Mouse (Mus musculus): ENCODE results near the gene Nutf2.
"Not testable (repeated sequence)": the region's sequence is repeated elsewhere in the genome, so short reads cannot be mapped to it uniquely, and the experiment has no call there.

The Nutf2 gene

DNA sequence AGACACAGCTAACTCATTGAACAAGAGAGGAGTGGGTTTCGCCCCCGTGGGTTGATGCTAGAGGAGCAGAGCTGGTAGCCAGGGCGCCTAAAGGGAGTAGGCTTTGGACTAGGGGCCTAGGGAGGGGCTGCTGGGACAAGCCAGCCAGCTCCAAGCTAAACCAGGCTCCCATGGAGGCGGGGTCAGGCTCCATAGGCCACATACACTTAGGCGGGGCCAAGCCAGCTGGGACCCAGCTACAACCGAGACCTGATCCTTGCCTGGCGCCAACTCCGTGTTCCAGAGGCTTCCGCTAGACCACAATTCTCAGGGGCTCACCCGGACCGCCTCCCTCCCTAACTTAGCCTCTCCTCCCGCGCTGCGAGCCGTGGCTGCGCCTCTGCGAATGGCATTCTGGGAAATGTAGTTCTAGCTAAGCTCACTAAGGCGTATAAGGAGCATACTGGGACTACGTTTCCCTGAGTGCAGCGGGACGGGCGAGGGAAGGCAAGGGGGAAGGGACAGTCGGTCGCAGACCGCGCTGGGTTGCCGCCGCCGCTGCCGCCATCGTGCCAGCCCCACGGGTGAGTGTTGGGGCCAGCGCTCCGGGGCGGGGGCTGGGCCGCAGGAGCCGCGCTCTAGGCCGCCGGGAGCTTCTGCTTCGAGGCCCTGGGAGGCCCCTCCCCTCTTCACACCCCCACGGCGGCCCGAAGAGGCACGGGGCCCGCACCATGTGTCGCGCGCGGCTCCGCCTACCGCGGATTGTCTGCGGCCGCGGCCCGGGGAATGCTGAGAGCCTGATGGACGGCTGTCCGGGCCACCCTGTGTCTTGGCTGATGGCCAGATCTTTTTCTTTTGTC, at the start of gene Nutf2:
Gene Nutf2, plus strand, starts transcription at position 438 of the 839 bp plus-strand sequence.
- peak; percentile 89 for DNase-seq (ENCODE audit: low spot score)

DNA sequence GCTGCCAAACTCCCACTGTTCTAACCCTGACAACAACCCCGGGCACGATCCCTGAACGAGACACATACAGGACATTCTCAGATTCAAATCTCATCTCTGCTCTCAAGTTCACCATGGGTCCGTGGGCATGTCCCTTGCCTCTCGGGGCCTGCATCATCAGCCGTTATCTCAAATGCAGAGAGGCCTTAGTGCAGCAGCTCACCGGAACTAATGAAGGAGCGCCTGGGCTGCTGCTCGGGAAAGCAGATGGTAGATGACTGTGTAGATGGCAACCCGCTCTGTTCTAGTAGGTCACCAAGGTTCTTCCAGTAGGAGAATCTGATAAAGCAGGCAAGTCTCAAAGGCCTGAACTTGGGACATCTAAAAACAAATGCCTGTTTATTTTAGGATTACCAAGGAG, 49.3 kb upstream of the Nutf2 start:
- DNase-seq (ENCODE audit: low spot score) = no peak

DNA sequence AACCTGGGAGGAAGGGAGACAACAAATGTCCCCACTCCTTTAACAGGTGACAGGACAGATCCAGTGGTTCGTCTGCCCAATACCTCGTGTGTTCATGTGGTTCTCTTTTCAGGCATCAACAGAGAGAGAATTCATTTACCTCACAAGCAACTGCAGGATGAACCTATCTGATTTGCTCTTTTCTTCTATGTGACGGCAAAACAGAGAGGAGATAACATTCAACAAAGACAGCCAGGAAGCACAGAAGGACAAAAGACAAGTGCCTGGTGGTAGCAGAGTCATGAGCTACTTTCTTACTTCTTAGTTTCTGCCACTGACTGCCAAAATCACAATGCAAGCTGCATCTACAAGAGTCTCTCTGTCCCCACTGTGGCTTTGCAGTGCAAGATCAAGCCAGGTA, 48.8 kb upstream of the Nutf2 start:
- no peak for DNase-seq (ENCODE audit: low spot score)

DNA sequence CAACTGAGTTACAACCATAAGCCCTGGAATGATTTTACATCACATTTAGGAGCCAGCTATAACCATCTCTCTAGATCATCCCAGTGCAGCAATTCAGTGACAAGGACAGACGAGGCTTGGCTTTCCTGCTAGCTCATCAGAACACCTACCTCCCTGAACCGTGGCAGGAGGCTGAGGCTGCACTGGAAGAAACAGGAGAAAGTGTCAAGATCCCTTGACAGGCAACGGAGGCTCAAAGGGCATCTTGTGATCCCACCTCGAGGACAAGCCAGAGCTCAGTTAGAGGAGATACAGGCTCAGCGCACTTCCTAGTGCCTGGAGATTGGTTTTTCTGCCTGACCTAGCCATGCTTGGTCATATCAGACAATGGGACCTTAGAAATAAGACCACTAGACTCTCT, 47.9 kb upstream of the Nutf2 start:
- no peak for DNase-seq (ENCODE audit: low spot score)

DNA sequence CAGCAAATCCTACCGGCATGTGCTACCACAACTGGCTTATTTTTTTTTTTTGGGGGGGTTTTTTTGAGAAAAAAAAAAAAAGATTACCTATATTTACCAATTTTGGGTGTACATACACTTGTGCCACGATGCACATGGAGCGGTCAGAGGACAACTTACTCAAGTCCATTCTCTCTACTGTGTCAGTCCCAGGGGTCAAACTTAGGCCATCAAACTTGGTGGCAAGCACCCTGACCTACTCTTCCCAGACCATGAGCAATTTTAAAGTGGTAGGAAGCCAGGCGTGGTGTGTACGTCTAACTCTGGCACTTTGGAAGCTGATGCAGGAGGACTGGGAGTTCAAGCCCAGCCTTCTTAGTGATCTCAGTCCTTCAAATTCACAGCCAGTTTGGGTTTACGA, 47.1 kb upstream of the Nutf2 start:
- DNase-seq (ENCODE audit: low spot score) = no peak

DNA sequence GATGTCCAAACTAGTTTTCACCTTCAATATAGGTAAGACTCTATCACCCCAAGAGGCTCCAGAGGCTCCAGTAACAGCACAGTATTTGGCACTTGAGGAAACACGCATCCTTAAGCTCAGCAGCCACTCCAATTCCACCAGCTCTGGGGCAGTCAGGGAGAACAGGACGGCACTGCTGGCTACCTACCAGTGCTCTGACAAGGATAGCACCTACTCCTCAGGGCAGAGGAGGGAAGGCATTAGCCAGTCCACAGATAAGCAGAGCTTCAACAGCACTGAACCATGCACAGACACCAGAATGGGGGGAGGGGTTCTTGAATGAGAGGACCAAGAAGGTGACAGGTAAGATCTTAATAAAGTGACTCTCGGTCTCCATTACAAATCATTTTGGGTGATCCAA, 40.7 kb upstream of the Nutf2 start:
- no peak for DNase-seq (ENCODE audit: low spot score)

DNA sequence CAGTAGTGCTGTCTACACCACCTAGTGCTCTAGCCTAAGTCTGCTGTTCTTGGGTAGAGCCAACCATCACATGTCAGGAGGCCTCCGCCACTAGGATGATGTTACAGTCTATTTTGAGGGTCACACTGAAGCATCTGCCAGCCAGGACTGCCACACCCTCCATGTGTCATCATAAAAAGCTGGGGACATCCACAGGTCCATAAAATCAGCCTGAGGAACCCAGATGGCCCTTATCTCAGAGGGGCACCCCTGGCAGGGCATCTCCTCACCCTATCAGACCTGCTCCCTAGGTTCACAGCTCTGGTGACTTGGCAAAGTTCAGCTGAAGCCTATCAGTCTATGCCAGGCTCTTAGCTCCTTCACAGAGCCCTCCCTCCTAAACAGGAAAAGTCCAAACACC, 39.5 kb upstream of the Nutf2 start:
- DNase-seq (ENCODE audit: low spot score) = no peak

DNA sequence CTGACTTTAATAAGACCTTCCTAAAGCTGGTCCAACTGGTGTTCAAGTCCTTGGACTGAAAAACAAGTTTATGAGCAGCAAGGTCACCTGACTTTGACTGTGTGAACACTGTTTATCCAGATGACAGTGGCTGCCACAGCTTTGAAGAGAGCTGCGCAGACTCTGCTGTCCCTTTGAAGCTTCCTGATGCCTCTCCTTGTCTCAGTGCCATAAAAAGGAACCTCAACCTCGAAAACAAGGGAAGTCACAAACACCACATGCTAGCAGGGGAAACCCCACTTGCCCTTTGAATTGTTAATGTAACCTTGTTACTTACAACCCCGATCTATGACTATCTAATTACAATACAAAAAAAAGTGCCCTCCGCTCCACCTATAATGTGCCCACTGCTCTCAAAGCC, 34.9 kb upstream of the Nutf2 start:
- DNase-seq (ENCODE audit: low spot score) = no peak

DNA sequence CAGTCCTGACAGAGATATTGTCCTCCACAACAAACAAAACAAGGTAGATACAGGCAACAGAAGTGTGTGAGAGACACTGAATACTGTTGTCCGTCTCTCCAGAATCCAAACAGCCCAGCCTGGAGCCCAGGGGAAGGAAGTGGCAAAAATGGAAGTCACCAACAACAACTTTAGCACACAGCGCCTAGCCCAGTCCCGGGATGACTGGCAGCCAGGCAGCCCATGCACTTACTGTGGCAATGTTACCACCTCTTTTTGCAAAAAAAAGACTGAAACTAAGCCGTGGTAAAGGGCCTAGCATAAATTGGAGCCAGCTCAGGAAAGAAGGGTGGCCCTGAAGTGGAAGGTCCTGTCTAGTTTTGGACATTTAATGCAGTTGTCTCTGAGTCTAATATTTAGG, 34.0 kb upstream of the Nutf2 start:
- no peak for DNase-seq (ENCODE audit: low spot score)

DNA sequence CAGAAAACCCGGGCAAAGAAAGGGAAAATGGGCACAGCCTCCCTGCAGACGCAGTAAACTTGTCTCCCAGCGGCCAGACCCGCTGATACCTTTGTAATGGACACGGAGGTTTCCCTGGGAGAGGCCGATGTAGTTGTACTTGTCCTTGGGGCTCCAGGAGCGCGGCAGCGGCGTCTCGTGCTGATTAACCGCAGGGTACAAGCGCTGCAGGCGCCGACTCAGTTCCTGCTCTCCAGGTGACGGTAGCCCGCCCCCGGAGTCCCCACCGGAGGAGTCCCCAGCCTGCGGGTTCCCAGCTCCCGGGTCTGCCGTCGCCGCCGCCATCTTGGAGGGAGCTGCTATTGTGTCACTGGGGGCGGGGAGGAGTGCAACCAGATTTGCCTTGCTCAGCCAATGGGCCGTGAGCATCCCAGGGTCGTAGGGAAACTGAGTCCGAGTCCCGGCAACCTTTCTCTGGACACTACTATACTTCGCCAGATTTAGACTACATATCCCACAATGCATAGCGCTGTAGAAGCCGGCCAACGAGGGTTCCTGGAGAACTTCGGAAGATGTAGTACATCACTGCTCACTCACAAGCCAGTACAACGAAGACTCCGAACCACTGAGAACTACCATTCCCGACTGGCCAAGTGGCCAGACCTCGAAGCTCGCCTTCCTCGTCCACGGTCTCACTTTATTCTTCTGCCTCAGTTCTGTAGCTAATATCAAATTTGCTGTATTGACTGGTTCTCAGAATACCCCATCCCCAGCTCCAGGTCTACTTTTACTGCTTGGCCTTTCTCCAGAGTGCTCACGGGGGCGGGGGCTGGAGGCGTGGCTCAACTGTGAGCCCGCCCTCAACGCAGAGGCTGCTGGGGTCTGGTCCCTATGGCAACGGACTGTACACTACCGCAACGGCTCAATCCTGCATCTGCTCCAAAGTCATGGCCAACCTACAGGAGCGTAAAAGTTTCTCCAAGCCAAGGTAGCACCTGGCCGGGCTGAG, 33.2 kb upstream of the Nutf2 start, which contains the start of the genes Ranbp10 and Tsnaxip1:
Gene Ranbp10, minus strand, starts transcription at position 490 of the 988 bp plus-strand sequence.
Gene Tsnaxip1, plus strand, starts transcription at position 871 of the 988 bp plus-strand sequence.
- DNase-seq (ENCODE audit: low spot score) = peak; percentile 99

DNA sequence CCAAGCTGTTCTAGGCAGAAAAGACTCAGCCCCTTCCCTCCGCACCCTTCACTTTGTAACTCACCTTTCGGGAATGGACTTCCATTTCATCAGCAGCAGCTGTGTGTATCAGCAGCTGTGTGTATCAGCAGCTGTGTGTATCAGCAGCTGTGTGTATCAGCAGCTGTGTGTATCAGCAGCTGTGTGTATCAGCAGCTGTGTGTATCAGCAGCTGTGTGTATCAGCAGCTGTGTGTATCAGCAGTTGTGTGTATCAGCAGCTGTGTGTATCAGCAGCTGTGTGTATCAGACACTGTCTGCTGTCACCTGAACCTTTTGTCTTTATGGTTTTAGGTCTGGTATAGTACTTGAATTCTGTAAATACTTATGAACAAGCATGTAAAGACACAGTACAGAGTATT, 26.6 kb upstream of the Nutf2 start:
- not testable (repeated sequence) for DNase-seq (ENCODE audit: low spot score)

DNA sequence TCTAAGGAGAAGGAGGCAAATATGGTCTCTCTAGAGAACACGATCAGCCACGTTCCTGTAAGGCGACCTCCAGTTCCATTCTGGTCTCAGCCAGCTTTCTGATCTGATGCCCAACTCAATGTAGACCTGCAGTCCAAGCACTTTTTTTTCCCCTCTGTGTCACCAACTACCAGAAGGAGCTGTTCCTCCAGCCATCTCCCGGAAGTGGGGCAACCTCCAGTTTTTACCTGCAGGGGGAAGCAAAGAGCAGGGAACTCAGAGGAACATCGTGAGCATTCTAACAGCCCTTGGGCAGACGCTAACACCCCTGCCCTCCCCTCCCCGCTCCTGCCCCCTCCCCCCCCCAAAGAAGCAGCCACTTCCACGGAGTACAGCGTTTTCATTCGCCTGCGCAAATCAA, 25.1 kb upstream of the Nutf2 start:
- no peak for DNase-seq (ENCODE audit: low spot score)

DNA sequence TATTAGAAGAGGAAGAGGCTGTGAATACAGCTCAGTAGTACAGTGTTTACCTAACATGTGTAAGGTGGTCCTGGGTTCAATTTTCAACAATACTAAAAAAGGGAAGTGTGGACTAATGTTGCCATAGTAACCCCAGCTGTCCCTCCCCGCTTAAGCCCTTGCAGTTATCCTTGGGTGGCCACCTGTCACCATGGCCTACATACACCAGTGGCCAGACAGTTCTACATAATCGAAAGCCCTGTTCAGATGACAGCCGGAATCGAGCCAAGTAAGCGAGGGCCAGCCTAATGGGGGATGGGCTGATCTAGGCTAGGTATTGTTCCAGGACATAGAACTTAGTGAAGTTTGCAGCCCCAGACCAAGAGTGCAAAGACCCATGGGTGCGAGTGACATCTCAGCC, 23.4 kb upstream of the Nutf2 start:
- no peak for DNase-seq (ENCODE audit: low spot score)

DNA sequence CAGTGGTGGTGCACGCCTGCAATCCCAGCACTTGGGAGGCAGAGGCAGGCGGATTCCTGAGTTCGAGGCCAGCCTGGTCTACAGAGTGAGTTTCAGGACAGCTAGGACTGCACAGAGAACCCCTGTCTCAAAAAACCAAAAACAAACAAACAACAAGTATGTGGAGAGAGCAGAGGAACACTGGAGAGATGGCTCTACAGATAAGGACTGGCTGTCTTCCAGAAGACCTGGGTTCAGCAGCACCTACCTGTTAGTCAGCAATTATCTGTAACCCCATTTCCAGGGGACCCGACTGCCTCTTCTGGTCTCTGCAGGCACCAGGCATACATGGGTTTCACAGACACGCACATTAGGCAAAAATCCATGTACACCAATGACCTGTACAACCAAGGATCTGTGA, 21.2 kb upstream of the Nutf2 start:
- no peak for DNase-seq (ENCODE audit: low spot score)

DNA sequence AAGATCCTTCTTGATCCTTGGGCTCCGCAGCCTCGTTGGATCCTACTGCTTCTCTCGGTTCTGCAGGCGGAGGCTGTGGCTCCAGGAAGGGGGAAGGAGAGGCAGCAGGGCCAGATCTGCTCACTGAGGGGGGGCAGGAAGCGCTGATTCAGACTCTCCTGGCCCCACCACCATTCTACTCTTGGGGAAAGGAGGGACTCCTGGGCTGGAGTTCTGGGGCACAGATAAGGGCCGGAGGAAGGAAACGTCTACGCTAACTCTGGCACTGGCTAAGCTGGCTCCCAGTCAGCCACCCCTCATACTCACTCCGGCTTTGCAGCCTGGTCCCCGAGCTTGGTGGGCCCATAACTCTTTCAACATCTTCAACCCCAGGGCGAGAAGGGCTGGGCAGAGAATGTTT, 13.7 kb upstream of the Nutf2 start:
- no peak for DNase-seq (ENCODE audit: low spot score)

DNA sequence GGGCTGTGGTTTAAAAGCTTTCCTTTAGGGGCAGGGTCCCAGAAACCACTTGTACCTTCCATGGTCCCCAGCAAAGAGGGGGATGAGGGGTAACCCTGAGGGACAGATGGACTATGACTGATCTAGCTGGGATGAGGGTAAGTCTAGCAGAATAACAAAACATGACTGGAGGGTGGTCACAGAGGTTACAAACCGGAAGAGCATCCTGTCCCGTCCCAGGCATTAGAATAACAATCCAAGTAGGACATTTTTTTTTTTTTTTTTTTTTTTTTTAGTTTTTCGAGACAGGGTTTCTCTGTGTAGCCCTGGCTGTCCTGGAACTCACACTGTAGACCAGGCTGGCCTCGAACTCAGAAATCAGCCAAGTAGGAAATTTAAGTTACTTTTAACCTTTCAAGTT, 10.4 kb upstream of the Nutf2 start:
- no peak for DNase-seq (ENCODE audit: low spot score)

DNA sequence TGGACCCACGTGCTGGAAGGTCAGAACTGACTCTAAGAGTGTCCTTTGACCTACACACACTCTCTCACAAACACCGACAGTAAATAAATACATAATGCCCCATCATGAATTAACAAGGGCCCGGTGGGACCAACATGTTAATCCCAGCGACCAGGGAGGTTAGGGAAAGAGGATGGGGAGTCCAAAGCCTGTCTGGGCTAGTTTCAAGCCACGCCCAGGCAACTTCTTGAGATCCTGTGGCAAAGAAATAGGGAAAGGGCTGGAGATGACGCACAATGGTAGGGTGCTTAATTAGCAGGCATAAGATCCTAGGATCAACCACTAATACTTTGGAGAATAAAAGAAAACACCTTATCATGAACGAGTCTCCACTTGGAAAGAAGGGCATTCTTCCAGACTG, 9.8 kb upstream of the Nutf2 start:
- no peak for DNase-seq (ENCODE audit: low spot score)

DNA sequence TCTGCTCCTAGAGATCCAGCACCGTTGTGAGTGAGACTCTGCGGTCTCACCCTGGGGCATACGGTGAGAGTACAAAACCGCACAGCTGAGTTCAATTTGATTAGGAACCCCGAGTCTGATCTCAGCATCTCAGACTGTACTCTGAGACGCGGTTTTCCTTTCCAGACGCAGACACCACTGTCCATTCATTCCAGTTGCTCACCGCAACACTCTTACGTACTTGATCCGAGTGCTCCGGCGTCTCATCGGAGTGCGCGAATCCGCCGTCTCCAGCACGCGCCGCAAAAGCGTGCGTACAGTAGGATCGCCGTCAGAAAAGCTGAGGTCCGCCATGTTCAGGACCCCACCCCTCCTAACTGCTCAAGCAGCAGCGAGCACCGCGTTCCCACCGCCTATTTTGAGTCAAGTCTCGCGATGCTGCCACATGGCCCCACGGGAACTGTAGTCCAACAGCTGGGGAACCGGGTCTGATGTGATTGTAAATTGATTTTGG, 8.7 kb upstream of the Nutf2 start:
- DNase-seq (ENCODE audit: low spot score) = no peak

DNA sequence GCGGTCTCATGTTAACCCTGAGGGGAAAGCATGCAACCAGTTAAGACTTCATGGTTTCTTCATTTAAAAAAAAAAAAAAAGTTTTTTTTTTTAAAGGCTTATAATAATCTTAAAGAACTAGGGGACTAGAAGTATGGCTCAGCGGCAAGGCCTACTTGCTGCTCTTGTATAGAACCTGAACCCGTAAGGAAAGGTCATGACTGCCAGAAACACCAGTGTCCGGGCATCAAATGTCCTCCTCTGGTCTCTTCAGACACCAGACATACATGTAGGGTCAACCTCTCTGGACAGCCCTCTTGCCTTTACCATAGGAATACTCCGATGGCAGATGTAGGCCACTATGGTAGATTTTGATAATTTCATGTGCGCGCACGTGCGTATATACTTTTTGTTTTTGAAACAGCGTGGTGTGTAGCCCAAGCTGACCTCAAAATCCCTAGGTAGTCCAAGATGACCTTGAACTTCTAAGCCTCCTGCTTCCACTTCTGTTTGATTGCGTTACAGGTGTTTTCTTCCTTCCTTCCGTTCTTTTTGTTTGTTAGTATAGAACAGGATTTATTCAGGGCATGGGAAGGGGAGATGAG, 8.1 kb upstream of the Nutf2 start:
- no peak for DNase-seq (ENCODE audit: low spot score)

DNA sequence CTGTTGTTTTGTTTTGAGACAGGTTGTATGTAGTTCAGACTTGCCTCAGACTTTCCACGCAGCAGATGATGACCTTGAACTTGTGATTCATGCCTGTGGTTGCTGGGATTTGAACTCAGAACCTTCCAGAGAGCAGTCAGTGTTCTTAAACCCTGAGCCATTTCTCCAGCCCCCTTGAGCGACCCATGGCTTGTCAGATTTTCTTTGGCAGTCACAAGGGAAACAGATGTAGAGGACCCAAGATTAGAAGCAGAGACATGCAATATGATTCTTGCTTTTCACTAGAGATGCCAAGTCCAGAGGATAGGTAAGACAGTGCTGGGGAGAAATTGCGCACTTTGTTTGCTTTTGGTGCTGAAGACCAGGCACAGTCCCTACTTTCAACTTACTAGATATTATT, 7.2 kb upstream of the Nutf2 start, which contains the start of gene Cenpt:
Gene Cenpt, minus strand, starts transcription at position 101 of the 400 bp plus-strand sequence.
- no peak for DNase-seq (ENCODE audit: low spot score)

DNA sequence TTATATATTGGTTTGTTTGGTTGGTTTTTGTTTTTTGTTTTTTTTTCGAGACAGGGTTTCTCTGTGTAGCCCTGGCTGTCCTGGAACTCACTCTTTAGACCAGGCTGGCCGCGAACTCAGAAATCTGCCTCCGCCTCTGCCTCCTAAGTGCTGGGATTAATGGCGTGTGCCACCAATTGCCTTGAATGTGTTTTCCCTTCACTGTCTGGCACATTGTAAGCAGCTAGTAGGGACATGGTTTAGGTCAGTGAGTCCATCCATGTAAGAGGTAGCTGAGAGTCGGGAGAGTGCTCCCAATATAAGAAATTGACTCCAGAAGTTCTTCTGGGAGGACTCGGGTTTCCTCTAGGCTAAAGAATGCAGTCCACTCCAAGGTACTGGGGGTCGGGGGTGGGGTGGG, 6.1 kb upstream of the Nutf2 start:
- no peak for DNase-seq (ENCODE audit: low spot score)

DNA sequence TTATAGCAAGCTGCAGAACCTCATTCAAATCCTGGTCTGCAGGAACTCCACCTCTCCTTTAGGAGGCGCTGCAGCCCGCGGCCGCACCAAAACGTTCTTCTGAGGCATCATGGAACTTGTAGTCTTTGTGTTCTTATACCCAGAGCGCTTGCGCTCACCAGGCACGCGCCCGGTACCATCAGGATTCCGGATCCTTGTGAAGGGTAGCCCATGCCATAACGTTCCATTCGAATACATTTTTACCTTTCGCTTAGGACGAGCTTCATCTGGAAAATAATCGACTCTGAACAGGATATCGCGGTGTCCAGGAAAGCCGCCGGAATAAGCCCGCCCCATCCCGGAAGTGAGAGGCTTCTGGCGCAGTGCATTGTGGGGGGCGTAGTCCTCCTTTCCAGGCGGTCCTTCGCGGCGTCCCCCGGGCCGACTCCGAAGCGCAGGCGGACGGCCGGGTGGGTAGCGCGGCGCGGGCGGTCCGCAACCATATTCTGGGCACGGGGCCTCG, 5.6 kb upstream of the Nutf2 start, which contains the start of gene Thap11:
Gene Thap11, plus strand, starts transcription at position 418 of the 502 bp plus-strand sequence.
- DNase-seq (ENCODE audit: low spot score) = peak; percentile 89
